ENCODE assay signal across 24 mouse cellular contexts in the genomic region with DNA sequence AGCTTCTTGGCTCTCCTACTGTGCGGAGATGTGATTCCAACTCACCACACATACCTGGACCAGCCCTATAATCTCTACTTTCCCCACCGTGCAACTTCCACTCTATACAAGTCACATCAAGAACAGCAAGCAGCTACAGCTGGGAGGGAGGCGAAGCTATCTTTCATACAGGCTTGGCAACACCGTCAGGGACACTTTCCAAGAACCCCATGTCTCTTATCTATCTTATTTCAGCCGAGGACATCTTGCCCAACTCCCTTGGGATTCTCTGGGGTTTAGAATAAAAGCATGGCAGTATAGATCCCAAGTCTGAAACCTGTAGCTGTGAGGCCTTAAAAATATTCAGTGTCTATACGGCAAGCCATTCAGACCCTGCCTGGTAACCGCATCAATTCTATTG.
DNase-seq lines count a peak whose midpoint lies in the region; TF ChIP-seq lines count a peak whose summit lies in the region.
"Had no signal": no experiment of that assay in that cellular context is flagged by ENCODE, and none has a peak within 500 bp of the region (broad histone marks: within the 10 kb centered on the region; RNA-seq: fewer than 3 reads in every experiment).

No protein-coding gene starts in this region.

- no peak overlapping the region for H3K4me3 ChIP-seq in gastrocnemius, adult 2 months
- H3K4me3 ChIP-seq: embryonic facial prominence, embryonic 12.5 days; embryonic facial prominence, embryonic 15.5 days; heart, embryonic 12.5 days; heart, embryonic 15.5 days; hindbrain, embryonic 10.5 days; hindbrain, embryonic 13.5 days; intestine, embryonic 15.5 days had no signal

- intact Hi-C loops in gastrocnemius, adult 2 months (cut with DNase I), result no loop called here

- TF ChIP-seq CTCF in gastrocnemius, adult 2 months (IDR thresholded peaks at IDR 0.05), result no peak

- DNase-seq in adrenal gland, postnatal 10 days, result peak; percentile 42
- no peak for DNase-seq in adrenal gland, postnatal 4 days (ENCODE audit: low spot score in 2 of 2)
- peak; percentile 44 for DNase-seq in gastrocnemius, adult 2 months
- DNase-seq in gastrocnemius, adult 18-20 months (ENCODE audit: low spot score), result no peak
- DNase-seq in testis, postnatal 14 days (ENCODE audit: low spot score), result peak; percentile 11
- DNase-seq in testis, postnatal 10 days (ENCODE audit: low spot score), result no peak
- DNase-seq in cerebellum, adult 8-10 months, result no peak
- DNase-seq: B cell, adult 2 months; cerebellum, adult 18-20 months; cerebellum, adult 9-11 months; cerebellum, postnatal 25 days; forebrain, postnatal 0 days; gastrocnemius, postnatal 10 days; gastrocnemius, postnatal 36 days; heart, postnatal 10 days; heart, postnatal 36 days; kidney, adult 11 months had no signal

- H3K27ac ChIP-seq in gastrocnemius, adult 2 months, result no peak overlapping the region
- H3K27ac ChIP-seq: embryonic facial prominence, embryonic 12.5 days; embryonic facial prominence, embryonic 15.5 days; heart, embryonic 15.5 days; hindbrain, embryonic 10.5 days; hindbrain, embryonic 13.5 days; intestine, embryonic 15.5 days had no signal

Comparison
In these comparisons a context has a peak if more than half of its experiments do, and no peak if none do; other contexts are left out.
1. DNase-seq: peak in adrenal gland, postnatal 10 days (single experiment), gastrocnemius, adult 2 months (single experiment) and testis, postnatal 14 days (single experiment); none in adrenal gland, postnatal 4 days (0 of 2), gastrocnemius, adult 18-20 months (single experiment), testis, postnatal 10 days (single experiment) and cerebellum, adult 8-10 months (single experiment).